Mouse (Mus musculus): ENCODE measurements around the gene Gsto2. TPM values are rescaled to one million over a fixed set of nuclear protein-coding genes. Genes with fewer than 3 reads are reported as not detected.

Gene Gsto2
- polyA plus RNA-seq, 1 experiment from 2014 or later = 2.0 TPM

- ATAC-seq (no peak), DNase-seq (ENCODE audit: low read depth, low spot score) (no peak)
- in situ Hi-C loops (cut with MboI; ENCODE audit: low pct_unique_long_range_greater_than_20kb) = no loop called here
- ChIA-PET CTCF (interaction anchor here (0.9 kb wide), 2 partner anchors 53 to 69 kb away, joined by 4 read pairs; no protein-coding TSS in a partner anchor), POLR2A (no interaction called here)
- H3K27me3 ChIP-seq = peaks cover 20% of the 10 kb centered on the region
- no peak for TF ChIP-seq CTCF (IDR thresholded peaks at IDR 0.05)
Observed at GRCm38 (mm10) chr19:47934636-47935238, 69.4 kb downstream of the Gsto2 start.

- no peak for TF ChIP-seq CTCF (IDR thresholded peaks at IDR 0.05)
- DNase-seq (ENCODE audit: low read depth, low spot score) (no peak), ATAC-seq (no peak)
- in situ Hi-C loops (cut with MboI; ENCODE audit: low pct_unique_long_range_greater_than_20kb) = no loop called here
- ChIA-PET POLR2A (no interaction called here), CTCF (no interaction called here)
- H3K27me3 ChIP-seq = peaks cover 24% of the 10 kb centered on the region
Observed at GRCm38 (mm10) chr19:47935530-47935929, 70.2 kb downstream of the Gsto2 start.

Other genes starting within 250 kb of the Gsto2 start
- 0.03 TPM for gene Col17a1, start 173.4 kb upstream of the Gsto2 start, polyA plus RNA-seq (2021)
- gene Sfr1, start 133.9 kb upstream of the Gsto2 start, polyA plus RNA-seq (2021) = 130 TPM
- gene Gsto1, start 10.6 kb upstream of the Gsto2 start, polyA plus RNA-seq (2021) = 86.5 TPM
- 0.21 TPM for gene Cfap43, start 53.8 kb downstream of the Gsto2 start, polyA plus RNA-seq (2021)
- gene Itprip, start 53.8 kb downstream of the Gsto2 start, polyA plus RNA-seq (2021) = 16.8 TPM
- gene Cfap58, start 72.1 kb downstream of the Gsto2 start, polyA plus RNA-seq (2021) = not detected